Mouse (Mus musculus) embryo, embryonic 11.5 days (tissue): ENCODE data around the gene Gm45717.
"Not testable (repeated sequence)": the region's sequence is repeated elsewhere in the genome, so short reads cannot be mapped to it uniquely, and the experiment has no call there.

Experiments used
- DNase-seq: peaks from one replicate; pipeline ENCODE4 v3.0.0-alpha.2; 2012; ENCODE audit warnings: low read depth, low spot score

The Gm45717 gene

DNA sequence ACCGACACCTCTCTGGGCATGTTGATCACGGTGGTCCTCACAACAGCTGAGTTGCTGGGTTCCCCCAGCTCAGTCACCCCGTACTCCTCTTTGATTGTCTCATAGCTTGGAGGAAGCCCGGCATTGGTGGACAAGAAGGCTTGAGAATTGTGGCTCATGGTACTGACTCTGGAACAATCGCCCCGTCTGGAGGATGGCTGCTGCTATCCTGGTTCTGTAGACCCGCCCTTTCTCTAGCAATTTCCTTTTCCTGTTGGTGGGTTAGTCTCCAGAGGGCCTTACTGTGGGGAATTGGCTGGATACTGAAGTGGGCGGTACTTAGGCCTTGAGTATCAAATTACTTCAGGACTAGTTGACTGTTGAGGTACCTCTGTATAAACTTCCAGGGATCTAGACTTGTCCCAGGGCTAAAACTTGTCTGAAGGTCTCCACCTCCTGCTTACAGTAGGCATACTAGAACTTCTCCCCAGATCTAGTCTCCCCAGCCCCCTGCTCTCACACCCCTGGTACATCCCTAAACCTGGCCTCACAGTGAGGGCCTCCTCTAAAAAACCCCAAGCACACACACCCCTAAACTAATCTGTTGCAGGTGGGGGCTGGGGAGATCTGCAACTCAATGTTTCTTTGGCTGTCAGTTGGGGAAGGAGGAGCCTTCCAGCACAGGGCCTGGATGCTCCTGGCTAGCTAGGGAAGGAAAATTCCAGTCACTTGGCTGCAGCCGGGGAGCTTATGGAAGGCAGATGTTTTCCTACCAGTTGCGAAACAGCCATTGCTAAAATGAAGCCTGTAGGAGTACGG lies at the start of gene Gm45717, which contains the start of gene Ifitm2:
Gm45717 (minus strand) TSS at position 180 of the 798 bp plus-strand sequence.
Ifitm2 (minus strand) TSS at position 230 of the 798 bp plus-strand sequence.
- peak; percentile 73 for DNase-seq

DNA sequence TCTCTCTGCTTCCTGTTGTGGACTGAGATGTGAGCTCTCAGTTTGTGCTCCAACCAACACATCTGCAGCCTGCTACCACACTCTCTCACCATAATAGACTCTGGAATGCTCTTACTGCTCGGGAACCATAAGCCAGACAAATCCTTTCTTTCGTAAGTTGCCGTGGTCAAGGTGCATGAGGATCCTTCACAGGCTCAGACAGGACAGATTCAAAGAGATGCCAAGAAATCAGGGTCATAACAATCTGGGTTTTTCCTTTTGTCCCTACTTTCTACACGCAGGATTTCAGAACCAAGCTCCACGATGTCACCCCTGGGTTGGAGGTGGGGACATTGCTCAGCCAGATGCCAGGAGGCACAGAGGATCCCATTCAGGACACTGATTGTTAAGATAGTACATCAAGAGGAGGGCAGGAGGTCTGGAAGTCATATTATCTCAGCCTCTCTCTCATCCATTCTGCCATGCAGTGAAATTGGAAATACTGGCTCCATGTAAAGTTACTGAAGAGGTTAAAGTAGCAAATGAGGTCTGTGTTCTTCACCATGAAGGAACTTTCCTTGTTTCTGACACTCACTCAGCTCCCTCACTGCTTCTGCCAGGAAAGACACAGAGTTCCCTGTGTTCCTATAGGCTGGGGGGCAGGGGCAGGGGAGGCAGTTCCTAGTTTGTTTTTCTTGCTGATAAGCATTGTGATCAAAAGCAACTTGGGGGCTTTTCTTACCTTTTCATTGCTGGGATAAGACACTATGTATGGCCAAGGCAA lies 47.7 kb upstream of the Gm45717 start:
- DNase-seq, result no peak

DNA sequence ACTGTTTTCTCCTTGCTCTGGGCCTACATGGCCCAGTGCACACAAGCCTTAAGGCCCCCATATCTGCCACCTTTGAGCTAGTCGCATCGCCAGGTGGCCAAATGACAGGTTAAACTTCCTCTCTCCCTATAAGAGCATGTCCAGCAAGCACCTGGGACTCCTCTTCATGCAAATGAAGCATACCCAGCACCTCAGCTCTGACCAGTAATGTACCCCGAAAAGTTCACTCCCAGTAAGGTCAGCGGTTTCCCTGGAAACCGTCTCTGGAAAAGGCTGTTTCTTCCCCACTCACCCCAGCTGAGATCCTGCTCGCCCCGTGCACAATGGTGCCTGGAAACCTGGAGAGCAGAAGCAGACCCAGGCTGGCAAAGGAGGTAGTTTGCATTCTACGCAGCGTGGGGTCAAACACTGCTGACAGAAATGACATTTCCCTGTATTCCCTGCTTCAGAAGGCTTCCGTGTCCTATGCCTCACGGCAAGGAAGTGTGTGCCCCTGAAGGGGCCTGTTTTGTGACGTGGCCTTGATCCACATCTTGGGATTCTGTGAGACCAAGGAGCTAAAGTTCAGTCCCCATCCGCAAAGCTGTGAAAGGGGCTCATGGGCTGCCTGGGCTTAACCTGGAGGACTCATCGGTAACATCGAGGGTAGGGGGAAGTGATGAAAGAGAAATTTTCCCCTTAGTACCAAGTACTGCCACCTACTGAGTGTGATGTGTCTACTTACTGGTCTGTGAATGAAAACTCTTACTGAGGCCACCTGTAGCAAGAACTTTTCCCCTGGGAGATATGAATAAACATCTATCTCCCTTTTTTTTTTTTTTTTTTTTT lies 45.4 kb upstream of the Gm45717 start:
- DNase-seq, result no peak

DNA sequence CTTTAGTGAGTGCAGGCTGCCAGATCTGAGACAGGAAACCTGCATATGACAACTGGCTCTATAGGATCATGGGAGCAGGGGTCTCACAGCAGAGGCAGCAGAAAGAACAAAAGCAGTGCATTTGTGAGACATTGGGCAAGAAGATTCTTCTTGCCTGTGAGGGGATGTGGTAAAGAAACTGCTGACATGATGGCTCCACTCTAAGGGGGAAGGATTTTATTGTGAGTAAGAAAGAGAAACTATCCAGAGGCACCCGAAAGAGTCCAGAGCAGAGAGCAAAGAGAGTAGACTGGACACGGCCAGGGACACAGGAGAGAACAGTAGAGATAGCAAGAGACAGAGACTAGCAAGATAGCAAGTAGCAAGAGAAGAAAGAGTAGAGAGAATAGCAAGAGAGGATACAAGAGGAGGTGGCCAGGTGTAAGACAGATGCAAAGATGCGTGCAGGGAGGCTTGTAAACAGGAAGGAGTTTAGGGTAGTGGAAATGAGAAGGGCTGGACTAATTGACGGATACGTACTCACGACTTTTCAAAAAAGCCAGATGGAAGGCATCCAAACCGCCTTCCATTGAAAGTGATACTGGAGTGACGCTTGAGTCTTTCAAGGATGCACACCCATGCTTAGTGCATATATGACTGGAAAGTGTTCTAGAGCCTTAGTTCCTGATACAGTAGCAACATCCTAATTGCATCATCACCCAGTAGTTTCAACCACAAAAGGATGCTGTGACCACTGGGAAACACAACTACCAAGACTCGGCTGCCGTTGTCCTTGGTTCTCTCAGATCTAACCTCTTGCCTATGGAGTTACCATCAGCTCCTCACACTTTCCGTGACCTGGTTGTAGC lies 43.3 kb upstream of the Gm45717 start:
- DNase-seq, result no peak

DNA sequence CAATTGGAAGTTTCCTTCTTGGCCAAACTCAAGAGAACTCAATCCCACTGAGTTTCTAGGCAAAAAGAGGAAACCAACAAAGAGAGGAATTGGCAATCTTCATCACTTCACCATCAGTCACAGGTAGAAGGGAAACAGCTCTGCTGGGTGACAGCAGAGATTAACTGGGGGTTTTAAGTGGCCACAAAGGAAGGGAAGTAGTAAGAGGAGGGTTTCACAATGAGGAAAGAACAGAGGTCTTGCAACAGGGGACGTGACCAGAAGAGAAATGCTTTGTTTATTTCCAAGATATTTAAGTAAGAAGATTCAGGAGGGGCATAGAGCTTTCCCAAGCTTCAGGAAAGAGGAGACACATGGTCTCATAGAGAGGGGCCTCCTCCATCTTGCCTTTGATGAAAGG lies 42.1 kb upstream of the Gm45717 start:
- no peak for DNase-seq

DNA sequence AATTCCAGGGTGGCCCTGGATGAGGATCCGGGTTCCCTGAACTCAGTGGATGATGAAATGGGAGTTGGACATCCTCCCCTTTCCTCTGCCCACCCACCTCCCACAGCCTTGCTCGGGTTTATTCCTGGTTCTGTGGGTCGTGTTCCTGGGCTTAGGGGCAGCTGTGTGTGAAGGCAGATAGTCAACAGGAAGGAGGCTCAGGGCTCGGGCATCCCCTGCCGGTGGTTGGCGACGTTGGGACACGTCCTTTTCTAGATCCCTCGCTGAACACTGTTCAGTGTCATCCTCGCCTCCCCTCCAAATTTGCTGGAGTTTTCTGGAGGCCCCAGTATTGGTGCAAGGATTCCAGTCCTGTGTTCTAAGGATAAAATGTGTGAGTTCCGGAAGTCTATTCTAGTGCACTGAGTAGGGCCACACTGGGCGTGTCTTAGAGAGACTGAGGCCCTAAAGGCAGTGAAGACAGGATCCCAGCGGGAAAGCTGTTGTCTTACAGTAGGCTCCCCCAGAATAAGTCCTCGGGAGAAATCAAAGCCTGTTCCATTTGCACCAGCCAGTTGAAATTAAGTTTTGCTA lies 35.5 kb upstream of the Gm45717 start:
- DNase-seq, result no peak

DNA sequence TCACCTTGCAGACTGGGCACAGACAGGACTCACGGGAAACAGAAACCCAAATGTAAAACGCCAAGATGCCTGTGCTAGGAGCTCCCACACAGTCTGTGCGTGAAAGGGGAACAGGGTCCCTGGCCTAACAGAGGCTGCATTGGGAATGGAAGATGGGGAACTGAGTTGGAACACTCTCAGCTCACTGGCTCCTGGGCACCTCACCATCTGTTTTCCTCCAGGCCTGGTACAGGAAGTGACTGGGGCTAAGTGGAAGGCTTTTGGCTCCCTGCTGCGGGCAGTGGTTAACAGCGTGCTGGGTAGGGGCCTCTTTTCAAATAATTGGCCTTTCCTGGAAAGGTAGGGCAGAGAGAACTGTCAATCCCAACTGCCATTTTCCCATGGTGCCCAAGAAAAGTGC lies 34.9 kb upstream of the Gm45717 start:
- no peak for DNase-seq

DNA sequence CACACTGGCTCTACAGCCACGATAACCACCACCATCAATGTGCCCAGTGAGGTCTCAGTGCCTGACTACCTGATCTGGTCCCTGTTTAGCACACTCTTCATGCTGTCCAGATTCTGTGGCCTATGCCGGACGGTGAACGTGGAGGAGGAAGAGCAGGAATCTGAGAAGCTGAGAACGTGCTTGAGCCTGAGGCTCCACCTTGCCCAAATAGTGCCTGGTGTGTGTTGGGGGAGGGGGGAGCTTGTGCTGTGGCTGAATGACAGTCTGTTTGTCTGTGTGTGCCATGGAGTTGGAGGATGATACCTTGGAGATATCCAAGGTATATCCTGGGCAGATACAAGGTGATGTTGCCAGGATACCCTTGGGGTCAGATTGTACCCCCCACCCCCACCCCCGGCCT lies 34.4 kb upstream of the Gm45717 start:
- DNase-seq, result no peak

DNA sequence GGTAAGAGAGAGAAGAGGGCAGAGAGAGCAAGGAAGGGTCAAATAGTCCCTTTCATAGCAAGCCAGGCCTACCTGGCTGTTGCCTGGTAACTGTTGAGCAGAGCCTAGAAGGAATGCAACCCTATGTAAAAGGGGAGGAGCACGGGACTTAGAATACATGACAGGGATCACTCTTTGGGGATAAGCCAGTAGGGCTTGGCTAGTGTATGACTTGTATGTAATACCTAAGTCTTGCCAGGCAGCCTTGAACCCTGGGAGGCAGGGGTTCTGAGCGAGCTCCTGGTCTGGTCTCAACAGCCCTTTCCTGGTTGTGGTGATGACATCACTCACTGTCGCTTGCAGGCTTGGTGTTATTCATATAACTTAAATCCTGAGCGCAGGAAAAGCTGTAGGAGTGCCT lies 33.3 kb upstream of the Gm45717 start:
- no peak for DNase-seq

DNA sequence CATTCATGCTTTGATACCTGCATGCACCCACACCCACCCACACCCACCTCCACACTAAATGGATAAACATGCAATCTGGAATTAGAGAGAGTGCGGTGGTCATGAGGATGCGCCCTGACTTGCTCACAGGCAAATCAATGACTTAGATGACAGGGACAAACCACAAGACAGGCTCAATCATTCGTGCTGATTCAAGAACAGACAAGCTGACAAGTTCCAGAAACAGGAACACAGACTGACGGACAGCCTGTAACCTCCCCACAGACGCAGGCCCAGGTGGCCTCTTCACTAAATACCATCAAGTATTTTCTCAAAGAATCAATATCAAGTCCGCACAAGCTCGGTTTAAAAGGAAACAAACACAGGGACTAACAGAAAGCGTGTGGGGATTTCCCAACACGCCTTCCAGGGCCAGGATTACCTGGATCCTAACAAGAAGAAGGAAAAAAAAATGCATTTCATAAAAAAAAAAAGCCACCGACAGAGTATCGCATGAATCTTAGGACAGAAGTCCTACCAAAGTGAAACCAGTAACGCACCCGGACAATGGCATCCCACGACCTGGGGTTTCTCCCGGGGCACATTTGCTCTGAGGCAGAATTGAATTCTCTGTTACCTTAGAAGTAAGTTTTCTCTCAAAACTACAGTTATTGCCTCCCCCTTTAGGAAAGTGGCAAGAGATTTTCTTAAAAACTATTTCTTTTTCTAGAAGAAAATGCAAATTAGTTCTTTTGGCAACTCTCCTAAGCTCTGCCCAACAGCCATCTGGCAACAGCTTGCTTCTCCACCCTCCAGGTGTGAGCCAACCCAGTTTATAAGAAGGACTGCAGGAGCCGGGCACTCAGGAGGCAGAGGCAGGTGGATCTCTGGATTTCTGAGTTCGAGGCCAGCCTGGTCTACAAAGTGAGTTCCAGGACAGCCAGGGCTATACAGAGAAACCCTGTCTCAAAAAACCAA lies 31.7 kb upstream of the Gm45717 start:
- DNase-seq, result no peak

DNA sequence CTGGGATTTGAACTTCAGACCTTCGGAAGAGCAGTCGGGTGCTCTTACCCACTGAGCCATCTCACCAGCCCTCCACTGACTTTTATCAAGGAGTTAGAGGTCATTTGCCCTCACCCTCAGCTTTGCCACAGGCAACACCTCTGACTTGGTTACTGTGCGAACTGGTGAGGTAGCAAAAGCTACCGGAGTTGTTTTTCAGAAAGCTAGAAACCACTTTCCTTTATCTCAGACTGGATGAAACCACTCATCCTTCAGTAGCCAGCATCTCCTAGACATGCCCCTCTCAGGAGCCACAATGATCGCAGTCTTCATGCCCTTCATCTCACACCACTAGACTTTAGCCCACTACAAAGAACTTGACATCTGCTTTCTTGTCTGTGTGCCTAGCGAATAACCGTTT lies 27.2 kb upstream of the Gm45717 start:
- no peak for DNase-seq

DNA sequence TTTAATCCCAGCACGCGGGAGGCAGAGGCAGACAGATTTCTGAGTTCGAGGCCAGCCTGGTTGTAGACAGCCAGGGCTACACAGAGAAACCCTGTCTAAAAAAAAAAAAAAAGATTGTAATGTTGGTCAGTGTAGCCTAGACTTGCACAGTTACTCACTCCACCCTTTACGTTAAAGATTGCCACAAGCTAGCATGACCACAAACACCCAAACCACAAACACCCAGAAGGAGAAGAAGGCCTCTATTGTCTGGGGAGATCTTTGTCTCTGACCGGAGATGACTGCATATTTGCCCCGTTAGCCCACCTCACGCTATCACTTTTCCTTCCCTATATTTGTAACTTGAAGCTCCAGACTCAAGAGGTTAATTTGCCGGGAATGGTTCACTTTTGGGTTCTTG lies 26.0 kb upstream of the Gm45717 start:
- DNase-seq, result no peak

DNA sequence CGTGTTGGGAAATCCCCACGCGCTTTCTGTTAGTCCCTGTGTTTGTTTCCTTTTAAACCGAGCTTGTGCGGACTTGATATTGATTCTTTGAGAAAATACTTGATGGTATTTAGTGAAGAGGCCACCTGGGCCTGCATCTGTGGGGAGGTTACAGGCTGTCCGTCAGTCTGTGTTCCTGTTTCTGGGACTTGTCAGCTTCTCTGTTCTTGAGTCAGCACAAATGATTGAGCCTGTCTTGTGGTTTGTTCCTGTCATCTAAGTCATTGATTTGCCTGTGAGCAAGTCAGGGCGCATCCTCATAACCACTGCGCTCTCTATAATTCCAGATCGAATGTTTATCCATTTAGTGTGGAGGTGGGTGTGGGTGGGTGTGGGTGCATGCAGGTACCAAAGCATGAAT lies 21.0 kb upstream of the Gm45717 start:
- not testable (repeated sequence) for DNase-seq

DNA sequence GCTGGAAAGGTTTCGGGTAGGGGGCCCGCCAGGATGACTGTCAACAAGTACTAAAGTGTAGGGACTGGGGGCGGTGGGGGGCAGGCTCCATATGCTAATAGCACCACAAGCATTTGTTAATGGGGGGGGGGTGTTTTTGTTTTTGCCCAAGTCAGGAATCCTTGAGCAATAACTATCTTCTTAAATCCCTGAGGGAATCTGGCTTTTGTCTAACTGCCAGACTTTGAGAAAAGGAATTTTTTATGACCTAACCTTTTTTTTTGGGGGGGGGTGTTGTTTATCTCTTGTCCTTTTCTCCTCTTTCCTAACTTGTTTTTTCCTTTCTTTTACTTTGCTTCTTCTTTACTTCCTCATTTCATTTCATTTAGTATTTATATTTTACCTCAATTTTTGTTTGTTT lies 19.7 kb upstream of the Gm45717 start:
- no peak for DNase-seq

DNA sequence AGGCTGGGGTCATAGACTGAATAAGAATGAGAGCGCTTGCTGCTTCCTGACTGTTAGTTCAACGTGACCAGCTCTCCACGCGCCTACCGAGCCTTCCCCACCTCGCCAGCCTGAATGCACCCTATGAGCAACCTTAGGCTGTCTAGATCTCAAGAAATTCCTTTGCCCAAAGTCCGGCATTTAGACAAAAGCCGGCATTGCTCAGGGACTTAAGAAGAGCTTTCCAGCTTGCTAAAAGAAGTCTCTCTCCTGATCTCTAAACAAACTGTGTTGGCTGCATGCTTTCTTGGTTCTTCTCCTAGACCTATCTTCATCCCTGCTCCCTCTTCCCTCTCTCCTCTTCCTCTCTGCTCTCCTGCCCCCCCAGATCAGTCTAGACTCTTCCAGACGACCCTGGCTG lies 19.2 kb upstream of the Gm45717 start:
- no peak for DNase-seq

DNA sequence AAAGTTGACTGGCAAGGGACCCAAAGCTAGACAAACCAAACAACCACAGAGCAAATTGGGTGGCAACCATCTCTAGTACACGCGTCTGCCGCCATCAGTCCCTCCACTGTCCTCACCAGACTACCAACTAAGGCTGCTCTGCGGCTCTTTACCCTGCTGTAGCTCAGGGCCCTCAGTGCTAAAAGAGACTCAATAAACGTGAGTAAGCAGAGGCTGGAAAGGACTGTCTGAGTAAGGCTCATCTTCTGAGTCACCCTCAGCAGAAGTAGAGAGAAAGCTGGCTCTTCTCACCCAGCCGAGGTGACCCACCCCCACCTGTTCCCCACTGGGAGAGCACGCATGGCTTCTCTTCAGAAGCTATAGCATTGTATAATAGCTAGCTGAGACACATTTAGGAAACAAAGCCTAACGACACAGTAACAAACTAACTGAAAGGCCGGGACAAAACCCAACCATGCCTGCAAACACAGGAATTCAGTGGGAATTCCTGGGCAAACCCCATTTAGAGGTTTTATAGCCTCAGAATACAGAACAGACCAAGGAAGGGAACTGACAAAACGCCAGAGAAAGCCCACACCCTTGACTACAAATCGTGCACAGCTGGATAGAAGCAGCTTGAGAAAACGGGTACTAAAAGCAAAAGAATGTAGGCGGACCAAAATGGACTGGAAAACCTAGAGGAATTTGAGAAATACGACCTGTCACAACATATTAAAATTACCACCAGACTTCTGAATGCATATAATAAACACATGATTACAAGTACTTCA lies 17.8 kb upstream of the Gm45717 start:
- no peak for DNase-seq

DNA sequence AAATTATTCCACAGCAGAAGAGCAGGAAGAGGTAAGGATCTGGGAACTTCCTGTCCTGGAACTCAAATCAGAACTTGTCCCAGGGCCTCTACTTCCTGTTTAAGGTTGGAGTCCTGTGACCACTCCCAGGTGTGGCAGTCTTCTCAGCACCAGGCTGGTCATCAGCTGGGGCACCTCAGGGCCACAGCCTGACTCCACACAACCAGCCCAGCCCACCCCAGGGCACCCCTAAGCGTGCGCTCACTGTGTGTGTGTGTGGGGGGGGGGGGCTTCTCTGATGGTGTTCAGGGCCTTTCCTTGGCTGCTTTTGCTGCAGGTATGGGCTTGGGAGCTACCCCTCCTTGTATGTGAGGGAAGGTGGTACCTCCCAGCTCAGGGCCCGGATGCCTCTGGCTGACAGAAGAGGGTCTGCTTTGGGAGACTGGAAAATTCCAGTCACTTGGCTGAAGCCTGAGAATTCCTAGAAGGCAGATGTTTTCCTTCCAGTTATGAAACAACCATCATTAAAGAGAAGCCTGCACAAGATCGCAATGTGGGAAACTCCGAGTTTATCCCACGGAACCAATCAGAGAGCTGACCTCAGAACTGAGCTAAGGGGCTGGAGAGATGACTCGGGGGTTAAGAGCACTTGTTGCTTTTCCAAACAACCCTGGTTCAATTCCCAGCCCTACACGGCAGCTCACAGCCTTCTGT lies 15.9 kb upstream of the Gm45717 start:
- no peak for DNase-seq

DNA sequence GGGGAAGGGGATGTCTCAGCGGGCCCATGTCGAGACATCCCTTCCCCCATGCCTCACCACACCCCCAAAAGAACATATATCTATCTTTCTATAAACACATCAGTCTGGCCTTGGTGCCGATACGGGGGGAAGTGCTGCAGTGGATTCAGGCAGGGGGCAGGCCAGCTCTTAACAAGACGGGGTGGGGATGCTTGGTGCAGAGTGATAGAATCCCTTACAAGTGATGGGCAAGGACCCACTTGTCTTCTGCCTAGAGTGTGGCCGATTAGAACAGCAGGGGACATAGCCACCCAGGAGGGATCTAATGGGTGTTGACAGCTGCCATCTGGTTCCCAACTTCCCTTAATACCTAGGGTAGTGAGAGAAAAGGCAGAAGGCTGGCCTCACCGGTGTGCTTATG lies 15.2 kb upstream of the Gm45717 start:
- no peak for DNase-seq
